7 mouse cellular contexts compared by ENCODE assay signal in the genomic region with DNA sequence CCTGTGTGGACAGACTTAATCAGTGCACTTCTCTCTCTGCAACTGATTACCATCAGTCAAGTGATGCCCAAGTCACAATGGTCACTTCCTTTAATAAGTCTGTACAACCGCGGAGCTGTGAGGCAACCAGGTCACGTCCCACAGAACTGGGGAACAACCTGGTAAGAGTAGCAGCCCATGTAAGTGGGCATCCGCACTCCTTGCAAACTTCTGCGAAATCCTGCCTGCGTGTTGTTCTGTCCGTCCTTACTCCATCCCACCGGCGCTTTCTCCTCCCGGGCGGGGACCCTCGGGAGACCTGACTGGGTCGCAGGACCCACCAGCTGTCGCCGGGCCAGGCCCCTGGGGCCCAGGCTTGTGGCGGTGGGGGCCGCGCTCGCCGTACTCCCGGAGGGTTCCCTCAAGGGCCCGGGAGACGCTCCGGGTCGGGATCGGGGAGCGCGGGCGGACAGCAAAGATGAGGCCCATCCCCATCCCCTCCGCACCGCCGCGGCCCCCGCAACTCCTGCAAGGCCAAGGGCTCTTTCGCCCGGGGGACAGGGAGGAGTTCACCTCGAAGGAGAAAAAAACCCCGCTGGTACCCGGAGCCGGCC. TPM values are rescaled to one million over a fixed set of nuclear protein-coding genes. Genes with fewer than 3 reads are reported as not detected.
DNase-seq lines count a peak whose midpoint lies in the region; ATAC-seq and TF ChIP-seq lines count a peak whose summit lies in the region.

No protein-coding gene starts in this region.

- peak overlapping the region; percentile 62 for H3K4me3 ChIP-seq in bone marrow, adult 2 months (replicated peaks; ENCODE audit: control insufficient read depth, low read depth, low read length)
- peak overlapping the region; percentile 88 for H3K4me3 ChIP-seq in heart, embryonic 11.5 days (ENCODE audit: low read depth, low read length)
- H3K4me3 ChIP-seq in limb, embryonic 11.5 days (ENCODE audit: low read depth, low read length) = peak overlapping the region; percentile 91
- peak overlapping the region; percentile 86 for H3K4me3 ChIP-seq in midbrain, embryonic 11.5 days (ENCODE audit: low read depth, low read length)

- TF ChIP-seq POLR2A in bone marrow, adult 2 months (IDR thresholded peaks at IDR 0.05; ENCODE audit: borderline replicate concordance, control insufficient read depth, low read depth, low read length) = no peak

- DNase-seq in right cerebral cortex, adult 2 months (ENCODE audit: low spot score in 2 of 2) = peak; percentile 20 to 33
- no peak for DNase-seq in right cerebral cortex, adult 18-20 months
- peak; percentile 59 for DNase-seq in limb, embryonic 11.5 days (ENCODE audit: low spot score)
- peak; percentile 96 for DNase-seq in midbrain, embryonic 11.5 days (ENCODE audit: low spot score, missing footprints)
- no peak for DNase-seq in cerebellum, adult 9-10 months

- H3K27ac ChIP-seq in bone marrow, adult 2 months (ENCODE audit: control insufficient read depth, insufficient read depth, low read depth, low read length, poor library complexity) = peak overlapping the region; percentile 47
- 0 out of 2 replicates have a peak overlapping the region, but pooled peaks have one; percentile 35 for H3K27ac ChIP-seq in heart, embryonic 11.5 days (ENCODE audit: low read depth, low read length)
- no peak overlapping the region for H3K27ac ChIP-seq in limb, embryonic 11.5 days (replicated peaks; ENCODE audit: low read depth, low read length)
- peak overlapping the region; percentile 9; the same call in 1 of the 2 replicates for H3K27ac ChIP-seq in midbrain, embryonic 11.5 days (ENCODE audit: low read depth, low read length)

- H3K4me2 ChIP-seq in heart, embryonic 11.5 days = peak overlapping the region; percentile 83
- peak overlapping the region; percentile 76 for H3K4me2 ChIP-seq in limb, embryonic 11.5 days (ENCODE audit: low read depth, severe bottlenecking)
- peak overlapping the region; percentile 78 for H3K4me2 ChIP-seq in midbrain, embryonic 11.5 days

- no peaks in the 10 kb centered on the region for H3K9me3 ChIP-seq in heart, embryonic 11.5 days (replicated peaks; ENCODE audit: control insufficient read depth, low read length)
- H3K9me3 ChIP-seq in limb, embryonic 11.5 days (ENCODE audit: control insufficient read depth, low read length) = no peaks in the 10 kb centered on the region
- H3K9me3 ChIP-seq in midbrain, embryonic 11.5 days (ENCODE audit: control insufficient read depth, low read length) = no peaks in the 10 kb centered on the region

- under 1% methylated on average over 40 of the region's 40 CpGs for WGBS in bone marrow, adult 2 months
- 1% methylated on average over 35 of the region's 40 CpGs for WGBS in heart, embryonic 11.5 days (ENCODE audit: insufficient replicate concordance)
- WGBS in limb, embryonic 11.5 days = under 1% methylated on average over 35 of the region's 40 CpGs
- WGBS in midbrain, embryonic 11.5 days = under 1% methylated on average over 40 of the region's 40 CpGs

- no peaks in the 10 kb centered on the region for H3K36me3 ChIP-seq in heart, embryonic 11.5 days (ENCODE audit: control insufficient read depth, insufficient read depth, low read length)
- no peaks in the 10 kb centered on the region for H3K36me3 ChIP-seq in limb, embryonic 11.5 days (ENCODE audit: control insufficient read depth, insufficient read depth, low read length)
- H3K36me3 ChIP-seq in midbrain, embryonic 11.5 days (ENCODE audit: control insufficient read depth, insufficient read depth, low read length) = no peaks in the 10 kb centered on the region

- H3K4me1 ChIP-seq in bone marrow, adult 2 months (ENCODE audit: control insufficient read depth, insufficient read depth, low read length) = peaks cover 3% of the 10 kb centered on the region; the same call in 1 of the 2 replicates
- no peaks in the 10 kb centered on the region for H3K4me1 ChIP-seq in heart, embryonic 11.5 days (ENCODE audit: control insufficient read depth, insufficient read depth, low read length)
- H3K4me1 ChIP-seq in limb, embryonic 11.5 days (ENCODE audit: control insufficient read depth, insufficient read depth, low read length) = no peaks in the 10 kb centered on the region
- peaks cover 5% of the 10 kb centered on the region; the same call in 1 of the 2 replicates for H3K4me1 ChIP-seq in midbrain, embryonic 11.5 days (ENCODE audit: control insufficient read depth, insufficient read depth, low read length)

- H3K27me3 ChIP-seq in heart, embryonic 11.5 days (ENCODE audit: control insufficient read depth, insufficient read depth, low read length) = no peaks in the 10 kb centered on the region
- no peaks in the 10 kb centered on the region for H3K27me3 ChIP-seq in limb, embryonic 11.5 days (ENCODE audit: control insufficient read depth, insufficient read depth, low read length)
- no peaks in the 10 kb centered on the region for H3K27me3 ChIP-seq in midbrain, embryonic 11.5 days (ENCODE audit: control insufficient read depth, insufficient read depth, low read length)

- TF ChIP-seq CTCF in bone marrow, adult 2 months (IDR thresholded peaks at IDR 0.05; ENCODE audit: control insufficient read depth, insufficient read depth, low read length) = no peak

- ATAC-seq in heart, embryonic 11.5 days (replicated peaks; ENCODE audit: insufficient number of reproducible peaks, low FRiP score, low TSS enrichment) = peak; percentile 55
- ATAC-seq in limb, embryonic 11.5 days (ENCODE audit: insufficient number of reproducible peaks, low FRiP score, low TSS enrichment, low read depth) = peak; percentile 75
- ATAC-seq in midbrain, embryonic 11.5 days (ENCODE audit: low FRiP score) = peak; percentile 79

- peak overlapping the region; percentile 85 for H3K9ac ChIP-seq in heart, embryonic 11.5 days (ENCODE audit: low read depth, low read length)
- H3K9ac ChIP-seq in limb, embryonic 11.5 days (ENCODE audit: low read length) = peak overlapping the region; percentile 76
- peak overlapping the region; percentile 86 for H3K9ac ChIP-seq in midbrain, embryonic 11.5 days (ENCODE audit: low read length)

RNA-seq across cellular contexts. Expression of gene C9orf72, which starts 0.7 kb away (rescaled TPM):
- 4.0 and 9.1 TPM in 2 replicates for polyA plus RNA-seq in bone marrow, adult 2 months (2011; ENCODE audit: insufficient read depth, insufficient read length, low replicate concordance, missing spikeins)
- 20.7 and 26.5 TPM in 2 replicates for polyA plus RNA-seq in heart, embryonic 11.5 days (2014; fragmentation: Nextera tagmentation; extraction: Ambion mirVana)
- 11.3 and 12.4 TPM in 2 replicates for polyA plus RNA-seq in limb, embryonic 11.5 days (2014; fragmentation: Nextera tagmentation; extraction: Ambion mirVana)
- polyA plus RNA-seq in midbrain, embryonic 11.5 days (2014; fragmentation: Nextera tagmentation; extraction: Ambion mirVana) = 29.5 and 29.6 TPM in 2 replicates

Comparison
In these comparisons a context has a peak if more than half of its experiments do, and no peak if none do; other contexts are left out.
1. DNase-seq: peak in right cerebral cortex, adult 2 months (2 of 2), limb, embryonic 11.5 days (single experiment) and midbrain, embryonic 11.5 days (single experiment); none in right cerebral cortex, adult 18-20 months (single experiment) and cerebellum, adult 9-10 months (single experiment).
2. Peak in every context shown above with its lines, with median percentiles within 50 percentile points of each other: H3K4me3 ChIP-seq, ATAC-seq, H3K4me2 ChIP-seq and H3K9ac ChIP-seq.